Mouse (Mus musculus): ENCODE results near the gene Wfdc21. TPM values are rescaled to one million over a fixed set of nuclear protein-coding genes. Genes with fewer than 3 reads are reported as not detected.

Wfdc21 gene
- polyA plus RNA-seq, 1 experiment from 2014 or later, result not detected

GRCm38 (mm10) chr11:83735881-83736280 is 10.9 kb upstream of the Wfdc21 start:
- Histone ChIP-seq H3K4me1 (no peaks in the 10 kb centered on the region), H3K36me3 (no peaks in the 10 kb centered on the region), H3K4me2 (replicated peaks) (no peak overlapping the region), H3K9me3 (no peaks in the 10 kb centered on the region), H3K27ac (no peak overlapping the region), H3K9ac (no peak overlapping the region), H3K27me3 (0 out of 2 replicates have a peak, but pooled peaks cover 5% of the 10 kb centered on the region), H3K4me3 (no peak overlapping the region)
- 60% methylated on average over 2 of the region's 2 CpGs for WGBS
- ATAC-seq (ENCODE audit: low FRiP score, low read depth), result no peak

GRCm38 (mm10) chr11:83737109-83737558 is 9.6 kb upstream of the Wfdc21 start:
- no peaks in the 10 kb centered on the region for H3K4me1 ChIP-seq
- no peak for ATAC-seq (ENCODE audit: low FRiP score, low read depth)
- no peak overlapping the region for H3K9ac ChIP-seq
- no peaks in the 10 kb centered on the region for H3K36me3 ChIP-seq
- H3K4me2 ChIP-seq (replicated peaks), result no peak overlapping the region
- H3K9me3 ChIP-seq, result no peaks in the 10 kb centered on the region
- H3K27me3 ChIP-seq, result 0 out of 2 replicates have a peak, but pooled peaks cover 8% of the 10 kb centered on the region
- no peak overlapping the region for H3K4me3 ChIP-seq
- WGBS, result 78% methylated on average over 3 of the region's 3 CpGs
- H3K27ac ChIP-seq, result no peak overlapping the region

- Histone ChIP-seq H3K27ac (no peak overlapping the region), H3K4me1 (no peaks in the 10 kb centered on the region), H3K4me3 (no peak overlapping the region), H3K36me3 (no peaks in the 10 kb centered on the region), H3K4me2 (replicated peaks) (no peak overlapping the region), H3K27me3 (0 out of 2 replicates have a peak, but pooled peaks cover 11% of the 10 kb centered on the region), H3K9ac (no peak overlapping the region), H3K9me3 (no peaks in the 10 kb centered on the region)
- ATAC-seq (ENCODE audit: low FRiP score, low read depth), result no peak
- WGBS, result 31% methylated on average over 5 of the region's 5 CpGs
These were observed 7.5 kb upstream of the Wfdc21 start for GRCm38 (mm10) chr11:83739241-83739640.

- H3K9ac ChIP-seq, result no peak overlapping the region
- no peak overlapping the region for H3K4me3 ChIP-seq
- 74% methylated on average over 4 of the region's 4 CpGs for WGBS
- no peak for ATAC-seq (ENCODE audit: low FRiP score, low read depth)
- no peaks in the 10 kb centered on the region for H3K4me1 ChIP-seq
- no peak overlapping the region for H3K27ac ChIP-seq
- H3K27me3 ChIP-seq, result 0 out of 2 replicates have a peak, but pooled peaks cover 11% of the 10 kb centered on the region
- H3K4me2 ChIP-seq (replicated peaks), result no peak overlapping the region
- no peaks in the 10 kb centered on the region for H3K36me3 ChIP-seq
- no peaks in the 10 kb centered on the region for H3K9me3 ChIP-seq
These were observed 6.2 kb upstream of the Wfdc21 start for GRCm38 (mm10) chr11:83740443-83740991.

- H3K27ac ChIP-seq, result no peak overlapping the region
- H3K27me3 ChIP-seq, result peaks cover 20% of the 10 kb centered on the region
- 71% methylated on average over 5 of the region's 5 CpGs for WGBS
- no peak overlapping the region for H3K4me3 ChIP-seq
- H3K36me3 ChIP-seq, result no peaks in the 10 kb centered on the region
- no peak for ATAC-seq (ENCODE audit: low FRiP score, low read depth)
- H3K9me3 ChIP-seq, result no peaks in the 10 kb centered on the region
- H3K4me2 ChIP-seq (replicated peaks), result no peak overlapping the region
- H3K9ac ChIP-seq, result no peak overlapping the region
- no peaks in the 10 kb centered on the region for H3K4me1 ChIP-seq
These were observed 4.9 kb upstream of the Wfdc21 start for GRCm38 (mm10) chr11:83741841-83742240.

GRCm38 (mm10) chr11:83742731-83743355 is 3.9 kb upstream of the Wfdc21 start:
- Histone ChIP-seq H3K27me3 (peaks cover 29% of the 10 kb centered on the region), H3K4me3 (no peak overlapping the region), H3K4me2 (replicated peaks) (no peak overlapping the region), H3K9ac (no peak overlapping the region), H3K27ac (no peak overlapping the region), H3K36me3 (no peaks in the 10 kb centered on the region), H3K9me3 (no peaks in the 10 kb centered on the region), H3K4me1 (no peaks in the 10 kb centered on the region)
- no peak for ATAC-seq (ENCODE audit: low FRiP score, low read depth)
- 61% methylated on average over 9 of the region's 9 CpGs for WGBS

- Histone ChIP-seq H3K27ac (no peak overlapping the region), H3K36me3 (no peaks in the 10 kb centered on the region), H3K9ac (no peak overlapping the region), H3K27me3 (peaks cover 33% of the 10 kb centered on the region), H3K4me3 (no peak overlapping the region), H3K4me1 (no peaks in the 10 kb centered on the region), H3K9me3 (no peaks in the 10 kb centered on the region), H3K4me2 (replicated peaks) (no peak overlapping the region)
- WGBS, result 71% methylated on average over 3 of the region's 3 CpGs
- no peak for ATAC-seq (ENCODE audit: low FRiP score, low read depth)
These were observed 3.2 kb upstream of the Wfdc21 start for GRCm38 (mm10) chr11:83743525-83743924.

GRCm38 (mm10) chr11:83746152-83746551 is 588 bp upstream of the Wfdc21 start:
- Histone ChIP-seq H3K27ac (no peak overlapping the region), H3K4me2 (replicated peaks) (no peak overlapping the region), H3K4me3 (no peak overlapping the region), H3K4me1 (no peaks in the 10 kb centered on the region), H3K9me3 (no peaks in the 10 kb centered on the region), H3K27me3 (peaks cover 29% of the 10 kb centered on the region), H3K9ac (no peak overlapping the region), H3K36me3 (no peaks in the 10 kb centered on the region)
- 41% methylated on average over 4 of the region's 4 CpGs for WGBS
- no peak for ATAC-seq (ENCODE audit: low FRiP score, low read depth)

GRCm38 (mm10) chr11:83747376-83748265 is 881 bp downstream of the Wfdc21 start:
- H3K36me3 ChIP-seq, result no peaks in the 10 kb centered on the region
- no peaks in the 10 kb centered on the region for H3K9me3 ChIP-seq
- WGBS, result 67% methylated on average over 6 of the region's 6 CpGs
- H3K4me3 ChIP-seq, result no peak overlapping the region
- H3K27me3 ChIP-seq, result peaks cover 38% of the 10 kb centered on the region
- H3K4me2 ChIP-seq (replicated peaks), result no peak overlapping the region
- no peak overlapping the region for H3K27ac ChIP-seq
- H3K9ac ChIP-seq, result no peak overlapping the region
- no peaks in the 10 kb centered on the region for H3K4me1 ChIP-seq
- ATAC-seq (ENCODE audit: low FRiP score, low read depth), result no peak

- WGBS, result under 1% methylated on average over 47 of the region's 47 CpGs
- H3K9ac ChIP-seq, result peak within 1 kb of the TSS; percentile 88
- peak within 1 kb of the TSS; percentile 83 for H3K4me3 ChIP-seq
- peak; percentile 91 for ATAC-seq (ENCODE audit: low FRiP score, low read depth)
- peaks cover 28% of the 10 kb centered on the region for H3K36me3 ChIP-seq
- peak within 1 kb of the TSS; percentile 76 for H3K27ac ChIP-seq
- H3K4me2 ChIP-seq (replicated peaks), result peak within 1 kb of the TSS; percentile 78
- peaks cover 13% of the 10 kb centered on the region for H3K27me3 ChIP-seq
- H3K4me1 ChIP-seq, result peaks cover 16% of the 10 kb centered on the region
- no peaks in the 10 kb centered on the region for H3K9me3 ChIP-seq
These were observed 6.9 kb downstream of the Wfdc21 start, which contains the start of gene Heatr6 for GRCm38 (mm10) chr11:83753581-83754181. Gene Heatr6 (plus strand): TSS chr11:83753696.

- H3K27me3 ChIP-seq, result peaks cover 13% of the 10 kb centered on the region
- ATAC-seq (ENCODE audit: low FRiP score, low read depth), result no peak
- peak overlapping the region; percentile 78 for H3K4me2 ChIP-seq (replicated peaks)
- peak overlapping the region; percentile 83 for H3K4me3 ChIP-seq
- no peak overlapping the region; the same call in 1 of the 2 replicates for H3K27ac ChIP-seq
- H3K4me1 ChIP-seq, result peaks cover 16% of the 10 kb centered on the region
- H3K36me3 ChIP-seq, result peaks cover 33% of the 10 kb centered on the region
- no peaks in the 10 kb centered on the region for H3K9me3 ChIP-seq
- H3K9ac ChIP-seq, result peak overlapping the region; percentile 88
- WGBS, result 7% methylated on average over 8 of the region's 8 CpGs
These were observed 7.5 kb downstream of the Wfdc21 start for GRCm38 (mm10) chr11:83754227-83754626.

GRCm38 (mm10) chr11:83767306-83767705 is 20.6 kb downstream of the Wfdc21 start:
- Histone ChIP-seq H3K4me2 (replicated peaks) (no peak overlapping the region), H3K27me3 (no peaks in the 10 kb centered on the region), H3K4me3 (no peak overlapping the region), H3K36me3 (peaks cover 96% of the 10 kb centered on the region), H3K27ac (no peak overlapping the region), H3K9me3 (no peaks in the 10 kb centered on the region), H3K4me1 (no peaks in the 10 kb centered on the region), H3K9ac (no peak overlapping the region)
- no peak for ATAC-seq (ENCODE audit: low FRiP score, low read depth)
- 89% methylated on average over 9 of the region's 9 CpGs for WGBS
